Mouse (Mus musculus) ovary, adult 10 weeks (tissue): ENCODE results near the gene 1700001L19Rik. TPM values are rescaled to one million over a fixed set of nuclear protein-coding genes. Genes with fewer than 3 reads are reported as not detected.

Experiments
- polyA plus RNA-seq: library from polyadenylated mRNA; stranded (reverse); fragments of 350-450 nt; fragmentation: Illumina TruSeq; extraction: RNeasy Lipid Tissue Mini Kit (QIAGEN cat#74804); gene quantifications from one replicate; pipeline ENCODE4 v1.2.3, GENCODE M21; 2014

Gene 1700001L19Rik
- polyA plus RNA-seq: 0.83 TPM

GRCm38 (mm10) chr13:68597199-68597598 is at the start of gene 1700001L19Rik:
Gene 1700001L19Rik, plus strand, starts transcription at chr13:68597421.

GRCm38 (mm10) chr13:68581747-68582516 is 15.3 kb upstream of the 1700001L19Rik start, which contains the start of the genes Mtrr and Fastkd3:
Gene Mtrr, minus strand, starts transcription at chr13:68582149.
Gene Fastkd3, plus strand, starts transcription at chr13:68582234.

Other genes starting within 250 kb of the 1700001L19Rik start
- gene Mtrr, start 15.3 kb upstream of the 1700001L19Rik start, polyA plus RNA-seq: 17.5 TPM
- 29.3 TPM for gene Fastkd3, start 15.2 kb upstream of the 1700001L19Rik start, polyA plus RNA-seq